In the genomic region with DNA sequence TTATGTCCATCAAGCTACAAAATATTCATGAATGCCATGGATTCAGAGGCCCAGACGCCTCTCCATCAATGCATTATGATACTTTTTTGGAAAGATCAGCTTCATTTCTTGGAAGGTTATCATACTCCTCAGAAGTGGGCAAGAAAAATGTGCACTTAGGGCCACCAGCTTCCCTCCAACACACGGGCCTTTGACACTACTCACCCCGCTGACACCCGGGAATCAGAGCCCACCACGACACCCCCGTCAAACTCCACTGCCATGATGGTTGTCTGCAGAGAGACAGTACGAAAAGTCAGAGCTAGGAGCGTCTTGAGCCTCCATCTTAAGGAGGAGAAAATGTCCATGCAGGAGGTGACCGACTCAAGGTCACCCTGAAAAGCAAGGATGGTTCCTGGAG, we compare ENCODE assay signal across 14 mouse cellular contexts.
"Had no signal": no experiment of that assay in that cellular context is flagged by ENCODE, and none has a peak within 500 bp of the region (broad histone marks: within the 10 kb centered on the region; RNA-seq: fewer than 3 reads in every experiment).

No protein-coding gene starts in this region.

- ATAC-seq: liver, postnatal 0 days; lung, postnatal 0 days; midbrain, embryonic 13.5 days; midbrain, embryonic 15.5 days had no signal

- H3K4me3 ChIP-seq: lung, embryonic 15.5 days; midbrain, embryonic 13.5 days; midbrain, embryonic 15.5 days; neural tube, embryonic 12.5 days had no signal

- H3K27ac ChIP-seq: lung, embryonic 15.5 days; midbrain, embryonic 13.5 days; midbrain, embryonic 15.5 days; neural tube, embryonic 12.5 days had no signal

- H3K9me3 ChIP-seq: lung, embryonic 15.5 days; midbrain, embryonic 13.5 days; midbrain, embryonic 15.5 days; neural tube, embryonic 12.5 days had no signal

- DNase-seq: liver, postnatal 0 days; lung, adult 2 months; lung, postnatal 14 days; lung, postnatal 36 days; right cerebral cortex, postnatal 14 days; spleen, adult 18-20 months; thymus, adult 18-20 months; thymus, postnatal 14 days; thymus, postnatal 36 days had no signal

- H3K36me3 ChIP-seq: lung, embryonic 15.5 days; midbrain, embryonic 13.5 days; midbrain, embryonic 15.5 days; neural tube, embryonic 12.5 days had no signal
